Mouse (Mus musculus) thymus, adult 2 months (tissue): ENCODE results near the gene Tnfrsf19.

Experiments used
- CTCF ChIP-seq: fragments of 200-500 bp; IDR thresholded peaks from 2 replicates; pipeline ENCODE4 v1.5.1; 2012; ENCODE audit warnings: mild to moderate bottlenecking, control low read depth, low read length, moderate library complexity, borderline replicate concordance; ENCODE audit not compliant: control insufficient read depth, poor library complexity, insufficient read depth; ENCODE audit errors: extremely low read depth
- POLR2A ChIP-seq: fragments of 200-500 bp; IDR thresholded peaks from 2 replicates; pipeline ENCODE4 v1.6.1; 2012; ENCODE audit warnings: mild to moderate bottlenecking, low read length, control low read depth, moderate library complexity; ENCODE audit not compliant: control insufficient read depth, poor library complexity, insufficient read depth; ENCODE audit errors: extremely low read depth

DNA sequence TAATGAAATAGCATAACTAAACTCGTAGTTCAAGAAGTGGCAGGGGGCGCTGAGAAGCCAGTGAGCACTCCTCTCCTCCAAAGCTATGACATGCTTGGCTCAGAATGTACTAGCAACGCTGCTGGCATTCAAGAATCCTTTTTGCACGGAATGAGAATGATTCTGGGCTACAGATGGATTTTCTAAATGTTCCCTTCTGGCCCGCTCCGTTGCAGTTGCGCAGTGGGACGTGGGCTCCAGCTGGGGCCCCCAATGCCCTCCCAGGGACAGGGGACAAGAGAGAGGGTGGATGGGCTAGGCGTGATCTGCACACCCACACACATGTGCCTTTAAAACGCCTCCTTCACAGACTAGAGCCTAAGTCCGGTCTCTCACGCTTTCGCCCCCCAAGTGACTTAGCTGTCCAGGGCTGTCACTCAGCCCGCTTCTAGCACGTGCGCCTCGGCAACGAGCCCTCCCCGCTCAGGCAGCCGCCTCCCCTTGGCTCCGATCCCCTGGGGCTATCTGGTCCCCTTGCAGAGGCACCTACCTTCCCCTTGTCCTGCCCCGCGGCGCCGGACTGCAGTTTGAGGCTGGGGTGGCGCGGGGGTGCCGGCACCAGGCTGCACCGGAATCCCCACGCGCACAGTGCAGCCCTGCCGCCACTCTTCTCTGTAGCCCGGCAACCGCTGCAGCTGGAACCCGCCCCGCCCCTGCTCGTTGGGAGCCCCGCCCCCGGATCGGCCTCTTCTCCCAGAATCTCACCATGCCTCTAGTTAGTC, 8.8 kb downstream of the Tnfrsf19 start:
- TF ChIP-seq CTCF, result no peak
- no peak for TF ChIP-seq POLR2A
